Mouse (Mus musculus) heart, postnatal 0 days (tissue): Measurements from ENCODE around the gene Sft2d1.

ENCODE experiments used
- CTCF ChIP-seq: IDR thresholded peaks from 2 replicates; pipeline ENCODE4 v1.5.1; 2016; ENCODE audit warnings: antibody characterized with exemption, control low read depth, low read depth
- EP300 ChIP-seq: IDR thresholded peaks from 2 replicates; pipeline ENCODE4 v1.6.1; 2016; ENCODE audit warnings: antibody characterized with exemption, low read depth

DNA sequence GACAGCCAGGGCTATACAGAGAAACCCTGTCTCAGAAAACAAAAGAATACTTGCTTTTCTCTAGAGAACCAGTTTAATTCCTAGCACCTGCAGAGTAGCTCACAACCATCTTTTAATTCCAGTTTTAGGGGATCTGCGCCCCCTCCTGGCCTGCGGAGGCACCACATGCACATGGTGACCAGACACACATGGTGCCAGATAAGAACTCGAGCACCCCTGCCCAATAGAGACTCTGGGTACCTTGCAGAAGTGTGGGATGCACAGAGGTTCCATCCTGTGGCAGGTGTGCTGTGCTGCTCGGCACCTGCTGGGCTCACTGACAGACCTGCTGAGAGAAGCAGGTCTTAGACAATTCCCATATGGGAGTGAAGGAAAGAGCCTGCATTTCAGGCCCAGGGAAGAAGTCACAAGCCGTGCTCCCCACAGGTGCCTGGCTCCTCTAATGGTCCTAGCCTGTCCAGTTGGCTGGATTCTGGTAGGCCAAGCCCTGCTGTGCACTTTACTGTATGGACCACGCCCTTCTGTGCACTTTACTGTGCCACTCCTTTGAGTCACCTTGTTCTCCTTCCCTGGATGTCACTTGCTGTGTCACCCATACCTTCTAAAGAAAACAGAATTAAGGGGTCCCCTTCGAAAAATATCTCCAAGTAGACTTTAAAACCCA, 17.7 kb downstream of the Sft2d1 start:
- TF ChIP-seq CTCF (0 out of 2 replicates have a peak, but pooled peaks have one; percentile 18), EP300 (no peak)
